Mouse (Mus musculus) right cerebral cortex, adult 18-20 months (tissue): ENCODE results near the gene Macf1.
"Not testable (repeated sequence)": the region's sequence is repeated elsewhere in the genome, so short reads cannot be mapped to it uniquely, and the experiment has no call there.

Source experiments
- DNase-seq: peaks from one replicate; pipeline ENCODE4 v3.0.0; 2022; ENCODE audit warnings: mixed read lengths

The Macf1 gene

DNA sequence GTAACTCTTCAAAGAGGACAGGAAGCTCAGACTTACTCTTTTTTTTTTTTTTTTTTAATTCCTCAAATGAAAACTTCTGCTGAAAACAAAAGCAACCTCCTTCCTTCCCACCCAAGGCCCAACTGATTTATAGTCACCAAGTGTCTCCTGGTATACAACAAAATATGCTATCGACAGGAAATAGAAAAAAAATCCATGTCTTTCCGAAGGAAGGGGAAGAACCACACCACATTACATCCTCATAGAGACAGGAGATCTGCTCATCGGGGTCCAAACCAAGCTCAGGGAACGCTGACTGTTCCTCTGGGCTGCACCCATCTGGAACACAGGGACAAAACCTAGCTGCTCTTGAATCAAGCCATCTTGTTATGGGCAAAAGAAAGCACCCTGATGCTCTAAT, 50.3 kb downstream of the Macf1 start:
- no peak for DNase-seq

DNA sequence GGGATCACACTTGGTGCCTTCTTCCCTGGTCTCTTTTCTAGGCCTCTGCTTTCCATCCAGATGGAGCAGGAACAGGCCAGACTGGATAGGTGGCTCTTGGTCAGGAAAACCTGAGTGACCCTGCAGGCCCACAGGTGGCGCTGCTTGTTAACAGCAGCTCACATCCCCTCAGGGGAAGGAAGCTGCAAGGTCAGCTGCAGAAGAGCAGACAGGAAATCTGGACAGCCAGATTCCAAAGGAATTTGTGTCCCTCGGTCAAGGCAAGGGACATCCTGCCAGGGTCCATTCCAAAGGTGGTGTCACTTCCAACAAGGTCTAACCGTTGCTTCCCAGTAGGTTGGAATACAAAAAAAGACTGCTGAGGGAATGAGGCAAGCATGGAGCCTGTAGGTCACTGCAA, 50.8 kb downstream of the Macf1 start:
- DNase-seq, result no peak

DNA sequence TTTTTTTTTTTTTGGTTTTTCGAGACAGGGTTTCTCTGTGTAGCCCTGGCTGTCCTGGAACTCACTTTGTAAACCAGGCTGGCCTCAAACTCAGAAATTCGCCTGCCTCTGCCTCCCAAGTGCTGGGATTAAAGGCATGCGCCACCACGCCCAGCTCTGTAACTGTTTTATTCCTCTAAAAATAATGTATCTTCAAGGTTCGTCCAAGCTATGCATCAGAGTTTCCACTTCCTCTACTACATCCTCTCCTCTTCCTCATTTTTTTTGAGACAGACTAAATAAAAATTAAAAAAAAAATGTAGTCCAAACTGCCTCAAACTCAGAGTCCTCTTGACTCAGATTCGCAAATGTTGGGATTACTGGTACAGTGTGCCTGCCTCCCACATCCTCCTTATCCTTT, 52.0 kb downstream of the Macf1 start:
- not testable (repeated sequence) for DNase-seq

DNA sequence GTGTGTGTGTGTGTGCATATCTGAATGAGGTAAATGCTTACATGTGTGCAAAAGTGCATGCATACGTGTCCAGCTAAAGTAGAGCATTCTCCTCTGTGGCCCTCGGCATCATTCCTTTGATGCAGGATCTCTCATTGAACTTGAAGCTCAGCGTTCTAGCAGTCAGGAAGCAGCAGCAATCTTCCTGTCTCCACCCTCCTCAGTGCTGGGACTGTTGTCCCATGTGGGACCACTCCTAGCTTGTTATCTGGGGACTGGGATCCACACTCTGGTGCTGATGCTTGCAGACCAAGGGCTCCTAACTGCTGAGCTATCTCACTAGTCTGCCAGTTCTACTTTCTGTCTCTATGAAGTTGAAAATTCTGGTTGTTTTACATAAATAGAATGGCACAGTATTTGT, 52.5 kb downstream of the Macf1 start:
- DNase-seq, result no peak

DNA sequence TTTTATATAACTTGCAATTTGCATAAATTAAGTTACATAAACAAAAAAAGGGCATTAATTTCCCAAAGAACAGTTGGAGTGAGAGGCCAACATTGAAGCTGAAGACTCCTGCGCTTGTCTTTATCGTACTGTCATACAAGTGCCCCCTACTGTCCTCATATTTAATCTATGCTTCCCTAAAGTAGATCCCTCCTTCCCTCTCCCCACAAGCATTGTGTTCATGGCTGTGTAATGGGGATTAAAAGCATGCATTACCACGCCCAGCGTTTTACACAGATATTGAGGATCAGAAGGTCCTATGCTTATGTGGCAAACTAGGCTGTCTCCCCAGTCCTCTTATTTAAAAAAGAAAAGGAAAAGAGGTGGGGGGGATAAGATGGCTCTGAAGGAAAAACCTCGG, 56.5 kb downstream of the Macf1 start:
- no peak for DNase-seq

DNA sequence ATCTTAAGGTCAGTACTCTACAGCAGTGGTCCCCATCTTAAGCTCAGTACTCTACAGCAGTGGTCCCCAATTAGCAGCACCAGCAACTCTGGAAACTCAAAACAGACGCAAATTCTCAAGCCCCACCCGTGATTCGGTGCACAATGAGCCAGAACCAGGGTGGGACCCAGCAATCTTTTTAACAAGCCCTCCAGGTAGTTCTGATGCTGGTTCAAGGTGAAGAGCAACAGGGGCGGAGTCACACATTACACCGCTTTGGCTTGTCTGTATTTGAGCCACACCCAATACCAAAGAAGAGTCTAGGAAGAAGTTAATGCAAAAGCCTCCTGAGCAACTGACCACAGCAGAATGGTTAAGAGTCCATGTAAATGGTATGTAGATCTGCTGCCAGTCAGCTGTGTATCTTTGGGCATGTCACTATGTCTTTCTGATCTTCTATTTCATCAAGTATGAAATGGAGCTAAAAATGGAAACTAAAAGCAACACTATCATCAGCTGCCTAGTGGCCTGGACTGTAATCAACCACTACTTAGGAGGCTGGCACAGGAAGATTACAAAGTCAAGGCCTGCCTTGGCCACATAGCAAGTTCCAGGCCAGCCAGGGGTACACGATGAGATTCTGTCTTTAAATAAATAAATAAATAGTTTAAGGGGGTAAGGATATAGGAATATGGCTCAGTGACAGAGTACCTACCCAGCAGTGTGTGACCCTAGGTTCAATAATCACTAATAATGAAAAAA, 58.7 kb downstream of the Macf1 start:
- no peak for DNase-seq

DNA sequence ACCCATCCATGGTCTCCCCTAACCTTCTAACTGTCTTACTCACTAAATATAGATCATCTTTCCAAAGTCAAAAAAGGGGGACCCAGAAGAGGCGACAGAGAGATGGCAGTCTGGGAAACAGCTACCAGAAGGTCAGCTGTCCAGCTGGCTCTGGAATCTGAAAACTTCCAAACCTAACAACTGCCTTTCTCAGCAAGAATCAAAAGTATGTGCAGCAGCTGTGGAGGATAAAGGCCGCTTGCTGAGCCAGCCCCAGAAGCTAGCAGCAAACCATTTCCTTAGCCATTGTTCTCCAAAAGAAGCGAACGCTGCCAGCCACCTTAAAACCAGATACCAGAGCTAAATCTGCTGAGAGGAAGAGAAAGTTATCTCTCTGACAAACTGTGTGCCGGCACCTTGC, 59.7 kb downstream of the Macf1 start:
- no peak for DNase-seq

DNA sequence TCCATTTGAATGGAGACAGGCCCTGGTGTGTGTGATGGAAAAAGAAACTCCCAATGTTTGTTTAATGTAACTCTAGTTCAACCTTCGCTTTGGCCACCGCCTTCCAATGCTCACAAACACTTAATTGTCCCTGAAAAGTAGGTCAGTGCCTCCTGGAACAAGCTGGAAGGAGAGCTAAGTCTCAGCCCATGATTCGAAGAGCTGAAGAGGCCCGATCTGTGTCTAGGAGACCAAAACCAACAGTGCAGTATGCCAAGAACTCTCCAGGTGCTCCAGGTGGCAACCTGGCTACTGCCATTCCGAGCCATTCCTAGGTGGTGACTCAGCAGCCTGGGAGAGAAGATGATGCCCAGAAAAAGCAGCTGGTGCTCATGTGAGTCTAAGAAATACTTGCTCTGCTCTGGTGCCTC, 60.4 kb downstream of the Macf1 start:
- no peak for DNase-seq

DNA sequence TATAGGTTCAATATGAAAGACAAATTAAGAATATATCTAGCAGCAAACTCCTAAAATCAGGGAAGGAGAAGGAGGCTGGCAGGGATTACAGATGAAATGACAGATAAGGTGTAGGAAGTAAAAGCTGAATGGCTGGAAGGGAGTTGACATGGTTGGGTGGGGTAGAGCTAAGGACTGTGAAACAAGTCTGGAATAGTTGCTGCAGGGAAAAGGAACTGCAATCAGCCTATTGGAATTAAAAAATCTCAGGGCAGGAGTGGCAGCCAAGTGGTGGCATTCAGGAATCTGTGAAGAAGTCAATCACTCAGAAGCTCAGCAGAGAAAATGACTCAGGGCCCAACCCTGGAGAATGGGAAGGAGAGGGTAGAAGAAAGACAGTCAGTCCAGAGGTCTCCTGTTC, 62.4 kb downstream of the Macf1 start:
- DNase-seq, result no peak

DNA sequence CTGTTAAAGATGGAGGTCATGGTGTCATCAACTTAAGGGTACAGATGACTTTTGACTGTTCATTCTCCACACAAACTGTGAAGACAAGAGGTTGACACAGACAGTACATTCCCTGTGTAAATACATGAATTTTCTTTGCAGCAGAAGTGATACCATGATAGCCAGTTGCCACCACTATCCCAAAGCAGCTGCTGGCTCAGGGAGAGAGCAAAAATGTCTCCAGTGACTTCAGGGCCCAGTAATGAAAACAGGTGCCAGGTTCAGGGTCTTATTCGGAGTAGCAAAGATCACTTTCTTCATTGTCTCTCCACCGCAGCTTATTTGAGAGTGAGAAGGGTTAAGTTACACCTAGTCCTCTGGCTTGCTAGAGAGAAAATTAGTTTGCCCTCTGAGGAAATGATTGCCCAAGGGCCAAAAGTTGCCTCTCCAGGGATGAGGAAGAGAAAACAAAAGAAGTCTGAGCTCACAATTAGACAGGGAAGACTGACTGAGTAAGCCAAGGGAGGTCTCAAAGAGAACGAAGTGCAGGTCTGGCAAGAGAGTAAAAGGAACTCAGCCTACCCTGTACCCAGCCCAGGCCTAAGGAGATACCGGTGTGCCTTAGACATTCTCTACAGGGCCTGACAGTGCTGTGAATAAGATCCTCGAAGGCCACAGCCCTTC, 66.3 kb downstream of the Macf1 start:
- DNase-seq, result no peak

DNA sequence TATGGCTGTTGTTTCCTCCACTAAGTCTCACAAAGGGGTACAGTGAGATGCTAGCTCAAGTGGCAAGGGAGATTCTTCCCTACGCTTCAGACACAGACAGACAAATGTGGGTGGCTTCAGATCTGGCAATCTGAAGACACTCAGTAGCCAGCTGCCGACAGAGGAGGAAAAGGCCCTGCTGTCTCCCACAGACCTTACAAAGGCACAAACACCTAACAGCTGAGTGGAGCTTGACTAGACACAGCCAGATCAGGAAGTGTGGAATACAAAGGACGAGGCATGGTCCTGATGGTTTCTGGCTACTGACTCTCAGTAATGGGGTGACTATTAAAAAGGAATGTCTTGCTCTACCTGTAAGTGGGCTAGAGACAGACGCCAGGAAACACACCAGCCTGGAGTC, 67.2 kb downstream of the Macf1 start:
- peak; percentile 47 for DNase-seq

DNA sequence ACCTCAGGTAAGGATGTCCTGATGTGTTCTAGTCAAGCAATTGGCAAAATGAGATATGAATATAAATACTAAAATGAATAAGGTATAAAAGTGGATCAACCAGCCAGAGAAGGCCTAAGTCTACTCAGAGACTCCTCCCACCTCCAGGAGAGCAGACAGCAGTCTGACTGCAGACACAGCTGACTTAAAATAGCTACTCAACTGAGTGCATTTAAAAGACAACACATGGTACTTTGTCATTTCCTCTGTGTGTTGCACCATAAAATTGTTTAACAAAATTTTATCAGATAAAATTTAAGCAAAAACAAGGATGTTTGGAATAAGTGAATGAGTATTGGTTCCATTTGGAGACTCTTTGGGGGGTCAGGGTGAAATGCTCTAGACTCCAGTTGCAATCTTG, 67.7 kb downstream of the Macf1 start:
- DNase-seq, result peak; percentile 30

DNA sequence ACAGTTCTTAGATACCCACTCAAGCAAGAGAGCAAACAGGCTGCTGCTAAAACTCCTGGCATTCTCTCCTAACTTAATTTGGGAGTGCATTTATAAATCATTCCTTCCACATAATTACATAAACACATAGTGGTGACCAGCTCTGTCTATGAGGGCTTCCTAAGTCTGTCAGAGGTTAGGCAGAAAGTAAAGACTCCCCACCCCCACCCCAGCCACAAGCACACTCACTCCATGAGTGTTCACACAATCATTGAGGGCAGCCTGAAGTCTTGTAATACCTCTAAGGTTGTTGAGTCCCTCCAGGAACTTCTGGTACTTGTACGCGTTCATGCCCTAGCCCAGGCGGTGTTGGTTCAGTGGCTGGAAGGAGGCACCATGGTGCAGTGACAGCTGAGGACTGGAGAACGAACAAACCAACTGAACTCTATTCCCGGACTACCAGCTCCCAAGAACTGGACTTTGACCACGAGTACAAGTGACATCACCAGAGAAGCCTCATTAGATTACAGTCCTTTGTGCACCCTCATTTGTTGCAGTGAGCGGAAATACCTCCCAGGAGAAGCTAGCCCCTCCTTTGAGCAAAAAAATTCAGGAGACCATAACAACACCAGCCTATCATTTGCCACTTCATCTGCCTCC, 70.7 kb downstream of the Macf1 start:
- no peak for DNase-seq

DNA sequence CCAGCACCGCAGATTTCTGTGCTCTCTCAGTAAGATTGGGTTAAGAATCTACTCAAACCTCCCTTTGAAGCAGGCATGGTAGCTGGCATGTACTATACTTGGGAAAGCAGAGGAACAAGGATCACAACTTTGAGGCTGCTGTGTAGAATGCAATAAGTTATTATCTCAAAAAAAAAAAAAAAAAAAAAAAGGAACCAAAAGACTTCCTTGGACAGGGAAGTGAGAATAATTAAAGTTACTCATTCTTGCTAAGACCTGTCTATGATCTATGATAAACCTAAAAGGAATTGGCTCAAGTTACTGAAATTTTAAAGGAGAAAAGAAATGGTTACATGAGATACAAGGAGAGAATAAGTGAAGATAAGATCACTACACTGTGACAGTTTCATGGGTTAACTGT, 72.2 kb downstream of the Macf1 start:
- DNase-seq, result no peak

DNA sequence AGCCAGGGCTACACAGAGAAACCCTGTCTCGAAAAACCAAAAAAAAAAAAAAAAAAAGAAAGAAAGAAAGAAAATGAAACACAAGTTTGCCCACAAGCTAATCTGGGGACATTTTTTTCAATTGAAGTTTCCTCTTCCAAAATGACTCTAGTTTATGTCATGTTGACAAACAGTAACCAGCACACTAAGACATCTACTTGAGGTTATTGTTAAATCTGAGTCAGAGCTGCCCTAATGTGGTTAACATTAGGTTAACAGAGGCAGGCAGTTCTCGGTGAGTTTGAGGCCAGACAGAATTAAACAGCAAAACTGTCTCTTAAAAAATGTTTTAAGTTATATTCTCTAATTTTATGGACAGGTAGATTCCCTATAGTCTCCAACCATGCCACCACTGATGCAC, 72.9 kb downstream of the Macf1 start:
- DNase-seq, result no peak

DNA sequence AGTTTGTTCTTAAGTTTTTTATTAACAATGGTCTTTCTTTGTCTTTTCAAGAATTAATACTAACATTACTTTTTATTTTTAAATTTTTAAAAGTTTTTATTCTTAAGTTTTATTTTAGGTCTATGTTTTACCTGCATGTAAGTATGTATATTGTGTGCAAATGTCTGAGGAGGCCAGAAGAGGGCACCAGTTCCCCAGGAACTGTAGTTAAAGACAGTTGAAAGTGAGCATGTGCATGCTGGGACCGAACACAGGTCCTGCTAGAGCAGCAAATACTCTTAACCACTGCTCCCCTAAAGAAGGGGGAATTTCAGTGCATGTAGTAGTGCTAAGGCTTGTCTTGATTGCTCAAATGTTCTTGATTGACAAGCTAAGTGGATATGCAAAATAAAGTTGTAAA, 77.0 kb downstream of the Macf1 start:
- DNase-seq, result no peak

DNA sequence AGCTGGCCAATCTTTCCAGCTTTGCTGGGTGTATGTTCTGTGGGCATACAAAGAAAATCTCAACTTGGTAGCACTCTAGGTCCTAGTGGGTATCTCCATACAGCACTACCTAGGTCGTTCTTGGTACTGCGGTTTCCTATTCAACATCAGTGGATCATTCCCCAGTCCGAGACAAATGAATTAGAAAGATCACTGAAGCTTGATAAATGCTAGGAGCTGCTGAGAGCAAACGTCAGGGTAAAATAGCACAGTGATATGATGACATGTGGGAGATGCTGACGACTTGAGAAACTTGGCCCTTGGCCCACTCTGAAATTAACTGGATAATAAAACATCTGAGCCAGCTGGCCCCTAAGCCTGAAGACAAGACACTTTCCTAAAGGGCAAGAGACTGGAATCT, 78.2 kb downstream of the Macf1 start:
- DNase-seq, result no peak

DNA sequence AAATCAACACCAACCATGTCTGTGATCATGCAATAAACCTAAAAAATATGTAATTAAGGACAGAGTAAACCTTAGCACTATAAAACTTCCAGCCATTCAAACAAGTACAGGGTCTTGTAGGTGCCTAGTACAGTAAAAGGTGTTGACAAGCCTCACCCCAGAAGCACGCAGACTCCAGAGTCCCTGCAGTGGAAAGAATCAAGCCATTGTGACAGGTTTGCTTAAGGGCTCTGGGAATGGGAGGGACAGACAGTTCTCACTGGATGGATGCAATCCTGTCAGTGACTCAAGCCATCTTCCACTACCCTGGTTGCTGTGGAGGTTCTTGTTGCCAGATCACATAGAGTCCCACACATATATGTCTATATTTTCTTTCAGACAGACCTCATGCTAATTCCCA, 78.9 kb downstream of the Macf1 start:
- no peak for DNase-seq

DNA sequence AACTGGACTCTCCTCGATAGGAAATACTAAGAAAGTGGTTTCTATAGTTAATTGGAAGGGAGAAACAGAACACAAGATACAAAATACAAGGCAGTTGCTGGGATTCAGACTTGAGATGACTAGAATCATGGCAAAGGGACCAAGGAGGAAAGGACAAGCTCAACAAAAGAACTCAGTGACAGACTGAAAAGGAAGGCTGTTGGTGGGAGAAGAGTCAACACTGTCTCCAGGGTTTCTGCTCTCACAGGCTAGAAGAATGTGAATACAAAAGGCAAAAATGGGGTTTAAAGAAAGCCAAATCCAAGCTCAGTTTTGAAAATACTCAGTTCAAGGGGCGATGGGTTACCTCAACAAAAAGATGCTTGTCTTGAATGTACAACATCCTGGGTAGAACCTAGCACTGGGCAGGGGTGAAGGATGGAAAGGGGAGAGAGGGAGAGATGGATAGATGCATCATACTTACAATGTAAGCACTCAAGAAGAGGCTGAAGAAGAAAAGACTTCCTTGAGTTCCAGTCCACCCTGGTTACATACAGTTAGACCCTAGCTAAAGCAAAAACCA, 81.4 kb downstream of the Macf1 start:
- DNase-seq, result no peak

DNA sequence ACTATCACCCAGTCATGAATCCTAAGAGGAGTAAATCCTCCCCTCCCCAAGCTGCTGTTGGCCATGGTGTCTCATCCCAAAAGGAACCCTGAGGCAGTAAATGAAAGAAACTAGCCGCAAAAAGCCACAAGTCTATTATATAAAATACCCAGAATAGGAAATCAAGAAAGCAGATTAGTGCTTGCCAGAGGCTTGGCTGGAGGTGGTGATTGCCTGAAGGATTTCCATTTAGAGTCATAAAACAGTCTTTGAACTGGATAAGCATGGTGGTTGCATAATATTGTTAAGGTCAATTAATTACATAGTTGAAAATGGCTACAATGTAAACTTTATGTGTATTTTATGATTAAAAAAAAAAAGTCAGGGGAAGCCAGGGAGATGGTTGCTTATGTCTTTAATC, 83.1 kb downstream of the Macf1 start:
- DNase-seq, result no peak

DNA sequence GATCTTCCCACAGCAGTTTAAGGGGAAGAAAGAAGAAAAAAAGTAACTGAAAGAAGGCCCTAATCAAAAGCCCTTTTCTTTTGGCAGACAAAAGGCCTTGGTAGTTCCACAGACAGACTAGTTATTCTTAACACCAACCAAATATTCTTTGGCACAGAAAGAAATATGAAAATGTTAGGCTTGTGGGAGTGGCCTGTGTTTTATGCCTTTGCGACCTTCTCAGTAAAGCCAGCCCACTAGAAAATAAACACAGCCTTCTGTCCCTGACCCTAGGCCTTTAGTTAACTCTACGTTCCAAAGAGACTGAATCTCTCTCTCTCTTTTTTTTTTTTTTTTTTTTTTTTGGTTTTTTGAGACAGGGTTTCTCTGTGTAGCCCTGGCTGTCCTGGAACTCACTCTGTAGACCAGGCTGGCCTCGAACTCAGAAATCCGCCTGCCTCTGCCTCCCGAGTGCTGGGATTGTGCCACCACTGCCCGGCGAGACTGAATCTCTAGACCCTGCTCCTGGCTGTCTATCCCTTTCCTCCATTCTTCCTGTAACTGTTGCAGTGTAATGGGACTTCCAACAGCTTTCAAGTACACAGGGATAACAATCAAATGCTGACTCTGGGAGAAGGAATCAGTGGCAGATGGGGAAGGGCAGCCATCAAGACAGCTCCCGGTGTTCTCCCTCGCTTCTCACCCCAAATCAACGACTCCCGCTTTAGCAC, 85.5 kb downstream of the Macf1 start:
- DNase-seq, result no peak

DNA sequence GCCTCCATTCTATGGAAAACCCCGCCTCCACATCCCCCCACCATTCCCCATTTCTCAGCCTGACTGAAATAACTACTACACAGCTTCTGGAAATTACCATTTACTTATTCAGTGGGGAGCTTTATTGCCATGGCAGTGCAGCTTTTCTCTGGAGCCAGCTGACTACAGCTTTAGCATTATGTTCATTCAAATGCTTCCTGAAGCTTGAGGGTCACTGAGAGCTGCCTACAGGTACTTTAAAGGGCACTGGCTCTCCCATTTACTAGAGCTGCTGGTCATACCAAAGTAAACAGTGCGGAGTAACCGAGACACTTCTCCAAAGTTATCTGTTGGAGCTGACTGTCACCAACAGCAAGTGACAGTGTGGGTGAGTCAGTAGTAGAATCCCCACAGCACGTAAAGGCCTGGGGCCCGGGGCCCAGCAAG, 89.8 kb downstream of the Macf1 start:
- no peak for DNase-seq

DNA sequence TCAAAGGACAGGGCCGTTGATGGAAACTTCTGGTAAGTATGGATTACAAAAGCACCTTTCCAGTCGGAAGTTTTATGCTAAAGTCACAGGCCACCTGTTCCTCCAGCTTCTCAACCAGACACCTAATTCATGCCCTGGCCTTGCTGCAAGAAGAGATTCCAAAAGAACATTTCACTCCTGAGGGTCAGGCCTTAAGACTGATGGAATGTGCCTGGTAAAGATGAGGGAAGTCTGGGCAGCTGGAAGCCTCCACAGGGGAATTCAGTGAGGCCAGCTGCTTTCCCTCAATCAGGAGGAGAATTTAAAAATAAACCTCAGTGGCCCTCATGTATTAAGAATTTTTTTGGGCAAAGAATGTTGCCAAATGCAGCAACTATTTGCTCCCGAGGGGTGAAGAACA, 90.5 kb downstream of the Macf1 start:
- DNase-seq, result no peak
